8 mouse cellular contexts compared by ENCODE assay signal in genomic region chr2:121443068-121443349, GRCm38 (mm10). TPM values are rescaled to one million over a fixed set of nuclear protein-coding genes. Genes with fewer than 3 reads are reported as not detected.
DNase-seq lines count a peak whose midpoint lies in the region; ATAC-seq and TF ChIP-seq lines count a peak whose summit lies in the region.

No protein-coding gene starts in this region.

- peaks cover 24% of the 10 kb centered on the region for H3K4me1 ChIP-seq in kidney, adult 2 months (ENCODE audit: control insufficient read depth, insufficient read depth, low read length)
- no peaks in the 10 kb centered on the region for H3K4me1 ChIP-seq in cortical plate, adult 2 months (ENCODE audit: control insufficient read depth, insufficient read depth, low read length)
- H3K4me1 ChIP-seq in hindbrain, embryonic 15.5 days (replicated peaks): peaks cover 19% of the 10 kb centered on the region
- peaks cover 22% of the 10 kb centered on the region for H3K4me1 ChIP-seq in midbrain, embryonic 10.5 days

- H3K27ac ChIP-seq in kidney, adult 2 months (ENCODE audit: insufficient read depth, low read depth, low read length): no peak overlapping the region
- H3K27ac ChIP-seq in cortical plate, adult 2 months (ENCODE audit: insufficient read depth, low read length): no peak overlapping the region
- H3K27ac ChIP-seq in hindbrain, embryonic 15.5 days (replicated peaks): no peak overlapping the region
- H3K27ac ChIP-seq in midbrain, embryonic 10.5 days (replicated peaks): no peak overlapping the region

- ATAC-seq in hindbrain, embryonic 15.5 days (ENCODE audit: low FRiP score, low read depth): no peak

- H3K9me3 ChIP-seq in hindbrain, embryonic 15.5 days: no peaks in the 10 kb centered on the region
- no peaks in the 10 kb centered on the region for H3K9me3 ChIP-seq in midbrain, embryonic 10.5 days (replicated peaks)

- H3K27me3 ChIP-seq in kidney, adult 2 months (replicated peaks; ENCODE audit: control insufficient read depth, insufficient read depth, low read length): no peaks in the 10 kb centered on the region
- peaks cover 26% of the 10 kb centered on the region for H3K27me3 ChIP-seq in hindbrain, embryonic 15.5 days
- H3K27me3 ChIP-seq in midbrain, embryonic 10.5 days (ENCODE audit: low read depth, poor library complexity, severe bottlenecking): peaks cover 45% of the 10 kb centered on the region

- H3K4me3 ChIP-seq in kidney, adult 2 months (ENCODE audit: insufficient read depth, low read depth, low read length): peak overlapping the region; percentile 70
- H3K4me3 ChIP-seq in cortical plate, adult 2 months (ENCODE audit: insufficient read depth, low read length): 0 out of 2 replicates have a peak overlapping the region, but pooled peaks have one; percentile 4
- peak overlapping the region; percentile 29 for H3K4me3 ChIP-seq in hindbrain, embryonic 15.5 days
- H3K4me3 ChIP-seq in midbrain, embryonic 10.5 days: peak overlapping the region; percentile 57

- no peak overlapping the region for H3K9ac ChIP-seq in hindbrain, embryonic 15.5 days

- H3K4me2 ChIP-seq in hindbrain, embryonic 15.5 days: peak overlapping the region; percentile 58

- peak; percentile 14 for DNase-seq in kidney, adult 2 months
- DNase-seq in kidney, adult 8-10 months: no peak
- no peak for DNase-seq in midbrain, embryonic 10.5 days (ENCODE audit: low spot score)
- no peak for DNase-seq in left cerebral cortex, adult 18-20 months (ENCODE audit: low spot score in 2 of 2)
- no peak for DNase-seq in spleen, postnatal 14 days (ENCODE audit: low spot score in 2 of 2)
- no peak for DNase-seq in adipocyte (ENCODE audit: low spot score)

- H3K36me3 ChIP-seq in kidney, adult 2 months (ENCODE audit: control insufficient read depth, insufficient read depth, low read length): peaks cover 2% of the 10 kb centered on the region; the same call in 1 of the 2 replicates
- peaks cover 19% of the 10 kb centered on the region for H3K36me3 ChIP-seq in hindbrain, embryonic 15.5 days
- peaks cover 21% of the 10 kb centered on the region for H3K36me3 ChIP-seq in midbrain, embryonic 10.5 days

- TF ChIP-seq CTCF in kidney, adult 2 months (conservative IDR thresholded peaks at IDR 0.05; ENCODE audit: insufficient read depth, insufficient read length, low read depth, low read length): no peak
- TF ChIP-seq CTCF in cortical plate, adult 2 months (IDR thresholded peaks at IDR 0.05; ENCODE audit: extremely low read depth, insufficient read depth, low read length): no peak

- WGBS in kidney, adult 2 months: 12% methylated on average over 8 of the region's 8 CpGs
- 15% methylated on average over 8 of the region's 8 CpGs for WGBS in hindbrain, embryonic 15.5 days
- WGBS in midbrain, embryonic 10.5 days: 22% methylated on average over 8 of the region's 8 CpGs

- no peak for TF ChIP-seq POLR2A in kidney, adult 2 months (IDR thresholded peaks at IDR 0.05; ENCODE audit: low read depth, low read length)
- no peak for TF ChIP-seq POLR2A in cortical plate, adult 2 months (IDR thresholded peaks at IDR 0.05; ENCODE audit: extremely low read depth, insufficient read depth, low read length)

RNA-seq across cellular contexts. Expression of gene Ell3, which starts 1.1 kb away (rescaled TPM):
- 17.2 and 17.8 TPM in 2 replicates for polyA plus RNA-seq in kidney, adult 2 months (2012; rRNA removed)
- polyA plus RNA-seq in cortical plate, adult 2 months (2012; rRNA removed): 0.06 and 0.08 TPM in 2 replicates
- polyA plus RNA-seq in hindbrain, embryonic 15.5 days (2015; fragmentation: Nextera tagmentation; extraction: Ambion mirVana): 2.2 and 2.4 TPM in 2 replicates
- 2.2 and 2.5 TPM in 2 replicates for polyA plus RNA-seq in midbrain, embryonic 10.5 days (2016; fragmentation: Nextera tagmentation; extraction: Ambion mirVana)
- total RNA-seq in left cerebral cortex, adult 18-20 months (2021): not detected

RNA-seq across cellular contexts. Expression of gene Serf2, which starts 6.0 kb away (rescaled TPM):
- 392 and 400 TPM in 2 replicates for polyA plus RNA-seq in kidney, adult 2 months (2012; rRNA removed)
- 313 and 355 TPM in 2 replicates for polyA plus RNA-seq in cortical plate, adult 2 months (2012; rRNA removed)
- polyA plus RNA-seq in hindbrain, embryonic 15.5 days (2015; fragmentation: Nextera tagmentation; extraction: Ambion mirVana): 281 and 313 TPM in 2 replicates
- 488 and 493 TPM in 2 replicates for polyA plus RNA-seq in midbrain, embryonic 10.5 days (2016; fragmentation: Nextera tagmentation; extraction: Ambion mirVana)
- 100 to 1,000 TPM; 150 to 163 TPM for total RNA-seq in left cerebral cortex, adult 18-20 months (2021)

RNA-seq across cellular contexts. Expression of gene Hypk, which starts 10.1 kb away (rescaled TPM):
- 6.4 and 6.5 TPM in 2 replicates for polyA plus RNA-seq in kidney, adult 2 months (2012; rRNA removed)
- 26.5 and 29.9 TPM in 2 replicates for polyA plus RNA-seq in cortical plate, adult 2 months (2012; rRNA removed)
- 110 and 112 TPM in 2 replicates for polyA plus RNA-seq in hindbrain, embryonic 15.5 days (2015; fragmentation: Nextera tagmentation; extraction: Ambion mirVana)
- 125 and 129 TPM in 2 replicates for polyA plus RNA-seq in midbrain, embryonic 10.5 days (2016; fragmentation: Nextera tagmentation; extraction: Ambion mirVana)
- total RNA-seq in left cerebral cortex, adult 18-20 months (2021): 10 to 100 TPM; 18.3 to 20.9 TPM

RNA-seq across cellular contexts. Expression of gene Serinc4, which starts 13.6 kb away (rescaled TPM):
- 0.44 and 0.54 TPM in 2 replicates for polyA plus RNA-seq in kidney, adult 2 months (2012; rRNA removed)
- 0.69 and 1.0 TPM in 2 replicates for polyA plus RNA-seq in cortical plate, adult 2 months (2012; rRNA removed)
- polyA plus RNA-seq in hindbrain, embryonic 15.5 days (2015; fragmentation: Nextera tagmentation; extraction: Ambion mirVana): 0.73 and 1.3 TPM in 2 replicates
- 0.28 and 0.88 TPM in 2 replicates for polyA plus RNA-seq in midbrain, embryonic 10.5 days (2016; fragmentation: Nextera tagmentation; extraction: Ambion mirVana)
- total RNA-seq in left cerebral cortex, adult 18-20 months (2021): under 1 TPM; 0.26 to 0.37 TPM

RNA-seq across cellular contexts. Expression of gene Catsper2, which starts 29.4 kb away (rescaled TPM):
- 1.0 and 1.7 TPM in 2 replicates for polyA plus RNA-seq in kidney, adult 2 months (2012; rRNA removed)
- polyA plus RNA-seq in cortical plate, adult 2 months (2012; rRNA removed): 7.0 and 7.4 TPM in 2 replicates
- 5.3 and 6.2 TPM in 2 replicates for polyA plus RNA-seq in hindbrain, embryonic 15.5 days (2015; fragmentation: Nextera tagmentation; extraction: Ambion mirVana)
- polyA plus RNA-seq in midbrain, embryonic 10.5 days (2016; fragmentation: Nextera tagmentation; extraction: Ambion mirVana): 2.7 and 4.1 TPM in 2 replicates
- total RNA-seq in left cerebral cortex, adult 18-20 months (2021): 1 to 10 TPM; 2.6 to 3.9 TPM

Comparison
In these comparisons a context has a peak if more than half of its experiments do, and no peak if none do; other contexts are left out.
1. H3K4me3 ChIP-seq: peak in every context shown above with its lines; median percentile 70 in kidney, adult 2 months; 57 in midbrain, embryonic 10.5 days; 29 in hindbrain, embryonic 15.5 days; 4 in cortical plate, adult 2 months.